Comparison of ENCODE assay signal across 23 mouse cellular contexts in genomic region chr11:107891377-107891776, GRCm38 (mm10). TPM values are rescaled to one million over a fixed set of nuclear protein-coding genes. Genes with fewer than 3 reads are reported as not detected.
A peak's percentile ranks its signal among the peaks of the same experiment; 100 is the strongest.
DNase-seq lines count a peak whose midpoint lies in the region; ATAC-seq and TF ChIP-seq lines count a peak whose summit lies in the region.
"Had no signal": no experiment of that assay in that cellular context is flagged by ENCODE, and none has a peak within 500 bp of the region (broad histone marks: within the 10 kb centered on the region; RNA-seq: fewer than 3 reads in every experiment).

No protein-coding gene starts in this region.

- no peak overlapping the region for H3K9ac ChIP-seq in forebrain, embryonic 16.5 days (replicated peaks; ENCODE audit: low read depth, low read length)
- no peak overlapping the region for H3K9ac ChIP-seq in forebrain, embryonic 11.5 days (ENCODE audit: low read length)
- H3K9ac ChIP-seq: liver, embryonic 13.5 days had no signal

- no peaks in the 10 kb centered on the region for H3K36me3 ChIP-seq in forebrain, embryonic 16.5 days (ENCODE audit: control insufficient read depth, insufficient read depth)
- H3K36me3 ChIP-seq in forebrain, embryonic 11.5 days (ENCODE audit: control insufficient read depth, insufficient read depth, low read length): no peaks in the 10 kb centered on the region
- H3K36me3 ChIP-seq: liver, embryonic 13.5 days; midbrain, embryonic 10.5 days had no signal

- in situ Hi-C loops in Patski (cut with MboI; ENCODE audit: low pct_unique_long_range_greater_than_20kb): no loop called here

- CTCF ChIA-PET in Patski (lab: Charles Lee): interaction anchor here (1.0 kb wide), 1 partner anchor 48 kb away, joined by 3 read pairs; no protein-coding TSS in a partner anchor

- POLR2A ChIA-PET in Patski (lab: Charles Lee): no interaction called here

- peak overlapping the region; percentile 23; the same call in 1 of the 2 replicates for H3K27ac ChIP-seq in forebrain, embryonic 16.5 days (ENCODE audit: low read length)
- H3K27ac ChIP-seq in forebrain, embryonic 11.5 days (ENCODE audit: low read depth, low read length): no peak overlapping the region
- no peak overlapping the region for H3K27ac ChIP-seq in layer of hippocampus, adult 2 months
- H3K27ac ChIP-seq: liver, embryonic 13.5 days; macrophage; midbrain, embryonic 10.5 days had no signal

- H3K27me3 ChIP-seq in forebrain, embryonic 16.5 days (replicated peaks; ENCODE audit: control insufficient read depth, insufficient read depth, low read length): no peaks in the 10 kb centered on the region
- no peaks in the 10 kb centered on the region for H3K27me3 ChIP-seq in forebrain, embryonic 11.5 days (ENCODE audit: control insufficient read depth, insufficient read depth, low read length)
- H3K27me3 ChIP-seq in Patski: peaks cover 32% of the 10 kb centered on the region
- H3K27me3 ChIP-seq: liver, embryonic 13.5 days had no signal

- H3K9me3 ChIP-seq in forebrain, embryonic 16.5 days (ENCODE audit: control insufficient read depth, low read length): no peaks in the 10 kb centered on the region
- H3K9me3 ChIP-seq in forebrain, embryonic 11.5 days (ENCODE audit: control insufficient read depth, low read length): no peaks in the 10 kb centered on the region
- H3K9me3 ChIP-seq: liver, embryonic 13.5 days; midbrain, embryonic 10.5 days had no signal

- TF ChIP-seq CTCF in layer of hippocampus, adult 2 months (conservative IDR thresholded peaks at IDR 0.05): peak; percentile 47
- TF ChIP-seq CTCF in Patski (IDR thresholded peaks at IDR 0.05): peak; percentile 36

- WGBS in forebrain, embryonic 16.5 days: 74% methylated on average over 3 of the region's 3 CpGs
- WGBS in forebrain, embryonic 11.5 days: 85% methylated on average over 3 of the region's 3 CpGs

- no peak for DNase-seq in forebrain, embryonic 11.5 days (ENCODE audit: low spot score)
- no peak for DNase-seq in layer of hippocampus, adult 2 months (ENCODE audit: low spot score in 2 of 2)
- no peak for DNase-seq in layer of hippocampus, postnatal 10 days (ENCODE audit: low spot score in 2 of 2)
- peak; percentile 20 for DNase-seq in A20 (ENCODE audit: low read depth, low spot score)
- DNase-seq in Patski (ENCODE audit: low read depth, low spot score): no peak
- no peak for DNase-seq in ovary, postnatal 10 days (ENCODE audit: low spot score)
- DNase-seq in frontal cortex, postnatal 14 days (ENCODE audit: low spot score in 2 of 2): no peak
- DNase-seq: cerebellum, adult 9-10 months; heart, adult 11 months; heart, postnatal 36 days; kidney, adult 18-20 months; kidney, postnatal 14 days; liver, embryonic 13.5 days; right cerebral cortex, postnatal 4 days; thymus, adult 18-20 months had no signal

- no peak overlapping the region for H3K4me2 ChIP-seq in forebrain, embryonic 16.5 days (ENCODE audit: low read length)
- no peak overlapping the region for H3K4me2 ChIP-seq in forebrain, embryonic 11.5 days (ENCODE audit: low read depth, low read length, severe bottlenecking)
- H3K4me2 ChIP-seq: liver, embryonic 13.5 days had no signal

- ATAC-seq in forebrain, embryonic 16.5 days: no peak
- no peak for ATAC-seq in forebrain, embryonic 11.5 days (replicated peaks; ENCODE audit: low FRiP score)
- no peak for ATAC-seq in Patski
- ATAC-seq: forebrain, embryonic 14.5 days; hindbrain, embryonic 16.5 days had no signal

- H3K4me1 ChIP-seq in forebrain, embryonic 16.5 days (replicated peaks; ENCODE audit: control insufficient read depth, insufficient read depth, low read length): peaks cover 6% of the 10 kb centered on the region
- no peaks in the 10 kb centered on the region for H3K4me1 ChIP-seq in forebrain, embryonic 11.5 days (replicated peaks; ENCODE audit: control insufficient read depth, insufficient read depth, low read length)
- H3K4me1 ChIP-seq: liver, embryonic 13.5 days; midbrain, embryonic 10.5 days had no signal

- H3K4me3 ChIP-seq in forebrain, embryonic 16.5 days (replicated peaks; ENCODE audit: low read length): no peak overlapping the region
- no peak overlapping the region for H3K4me3 ChIP-seq in forebrain, embryonic 11.5 days (ENCODE audit: low read depth, low read length)
- no peak overlapping the region for H3K4me3 ChIP-seq in layer of hippocampus, adult 2 months
- H3K4me3 ChIP-seq: erythroblast, embryonic 14.5 days; liver, embryonic 13.5 days; midbrain, embryonic 10.5 days had no signal

RNA-seq across cellular contexts. Expression of gene Cacng5, which starts 23.5 kb away (rescaled TPM):
- 8.0 and 9.0 TPM in 2 replicates for polyA plus RNA-seq in forebrain, embryonic 16.5 days (2015; fragmentation: Nextera tagmentation; extraction: Ambion mirVana)
- polyA plus RNA-seq in forebrain, embryonic 11.5 days (2014; fragmentation: Nextera tagmentation; extraction: Ambion mirVana): 0.69 and 1.1 TPM in 2 replicates
- 10 to 100 TPM; 15.9 to 16.1 TPM for total RNA-seq in layer of hippocampus, adult 2 months (2021)
- total RNA-seq in layer of hippocampus, postnatal 10 days (2021): 10 to 100 TPM; 18.6 to 21.1 TPM
- not detected for polyA plus RNA-seq in Patski (2021)
- total RNA-seq: gastrocnemius, adult 8-10 months; monocyte, adult 5-6 weeks had no signal
- polyA plus RNA-seq: erythroblast, embryonic 14.5 days; macrophage had no signal
